Comparison of ENCODE assay signal across 8 mouse cellular contexts in genomic region chr7:29289856-29290255, GRCm38 (mm10). TPM values are rescaled to one million over a fixed set of nuclear protein-coding genes. Genes with fewer than 3 reads are reported as not detected.
A peak's percentile ranks its signal among the peaks of the same experiment; 100 is the strongest.
DNase-seq lines count a peak whose midpoint lies in the region; ATAC-seq and TF ChIP-seq lines count a peak whose summit lies in the region.

No protein-coding gene starts in this region.

- no peak for TF ChIP-seq POLR2A in liver, adult 2 months (IDR thresholded peaks at IDR 0.05; ENCODE audit: extremely low read depth, insufficient read depth, low read length)
- no peak for TF ChIP-seq POLR2A in thymus, adult 2 months (IDR thresholded peaks at IDR 0.05; ENCODE audit: control insufficient read depth, extremely low read depth, insufficient read depth, low read length, poor library complexity)

- WGBS in liver, adult 2 months = 89% methylated on average over 6 of the region's 6 CpGs
- WGBS in heart, embryonic 13.5 days = 70% methylated on average over 6 of the region's 6 CpGs
- WGBS in limb, embryonic 15.5 days = 70% methylated on average over 6 of the region's 6 CpGs
- WGBS in neural tube, embryonic 15.5 days = 58% methylated on average over 6 of the region's 6 CpGs
- WGBS in thymus, adult 2 months = 97% methylated on average over 6 of the region's 6 CpGs

- H3K27me3 ChIP-seq in liver, adult 2 months (ENCODE audit: control insufficient read depth, insufficient read depth, low read length) = no peaks in the 10 kb centered on the region
- H3K27me3 ChIP-seq in heart, embryonic 13.5 days (replicated peaks) = peaks cover 67% of the 10 kb centered on the region
- no peaks in the 10 kb centered on the region for H3K27me3 ChIP-seq in limb, embryonic 15.5 days
- peaks cover 18% of the 10 kb centered on the region for H3K27me3 ChIP-seq in neural tube, embryonic 15.5 days (replicated peaks)
- no peaks in the 10 kb centered on the region for H3K27me3 ChIP-seq in thymus, adult 2 months (ENCODE audit: control insufficient read depth, insufficient read depth, low read length)

- H3K4me2 ChIP-seq in heart, embryonic 13.5 days = peak overlapping the region; percentile 90
- peak overlapping the region; percentile 94 for H3K4me2 ChIP-seq in limb, embryonic 15.5 days
- H3K4me2 ChIP-seq in neural tube, embryonic 15.5 days = peak overlapping the region; percentile 96

- H3K9me3 ChIP-seq in heart, embryonic 13.5 days = no peaks in the 10 kb centered on the region
- H3K9me3 ChIP-seq in limb, embryonic 15.5 days = no peaks in the 10 kb centered on the region
- H3K9me3 ChIP-seq in neural tube, embryonic 15.5 days (replicated peaks) = no peaks in the 10 kb centered on the region

- no peak for DNase-seq in liver, adult 2 months (ENCODE audit: extremely low read depth, low read depth, low spot score)
- no peak for DNase-seq in liver
- no peak for DNase-seq in thymus, adult 2 months
- no peak for DNase-seq in cerebellum, postnatal 10 days

- no peaks in the 10 kb centered on the region for H3K79me2 ChIP-seq in liver, adult 2 months (ENCODE audit: control insufficient read depth, insufficient read depth, low read length)

- H3K36me3 ChIP-seq in liver, adult 2 months (ENCODE audit: control insufficient read depth, insufficient read depth, low read length) = no peaks in the 10 kb centered on the region
- H3K36me3 ChIP-seq in heart, embryonic 13.5 days = no peaks in the 10 kb centered on the region
- no peaks in the 10 kb centered on the region for H3K36me3 ChIP-seq in limb, embryonic 15.5 days
- H3K36me3 ChIP-seq in neural tube, embryonic 15.5 days = no peaks in the 10 kb centered on the region
- no peaks in the 10 kb centered on the region for H3K36me3 ChIP-seq in thymus, adult 2 months (ENCODE audit: control insufficient read depth, insufficient read depth, low read length)

- H3K27ac ChIP-seq in liver, adult 2 months (replicated peaks; ENCODE audit: insufficient read depth, low read depth, low read length) = 0 out of 2 replicates have a peak overlapping the region, but pooled peaks have one; percentile 25
- H3K27ac ChIP-seq in heart, embryonic 13.5 days (replicated peaks) = peak overlapping the region; percentile 52; the same call in 1 of the 2 replicates
- 0 out of 2 replicates have a peak overlapping the region, but pooled peaks have one; percentile 69 for H3K27ac ChIP-seq in limb, embryonic 15.5 days
- H3K27ac ChIP-seq in neural tube, embryonic 15.5 days (replicated peaks) = no peak overlapping the region
- no peak overlapping the region for H3K27ac ChIP-seq in thymus, adult 2 months (ENCODE audit: control insufficient read depth, insufficient read depth, low read length)

- no peak for ATAC-seq in heart, embryonic 13.5 days (ENCODE audit: extremely low read depth, insufficient number of reproducible peaks, low FRiP score, low TSS enrichment)
- ATAC-seq in limb, embryonic 15.5 days (ENCODE audit: insufficient number of reproducible peaks, low FRiP score, low TSS enrichment, low read depth) = 0 out of 2 replicates have a peak, but pooled peaks have one; percentile 2
- no peak for ATAC-seq in neural tube, embryonic 15.5 days (ENCODE audit: low FRiP score)
- ATAC-seq in activated CD4-positive, CD25-positive, alpha-beta regulatory T cell, adult 4 months = no peak

- no peak for TF ChIP-seq CTCF in liver, adult 2 months (IDR thresholded peaks at IDR 0.05; ENCODE audit: low read depth, low read length)
- TF ChIP-seq CTCF in thymus, adult 2 months (IDR thresholded peaks at IDR 0.05; ENCODE audit: borderline replicate concordance, control insufficient read depth, extremely low read depth, insufficient read depth, low read length, poor library complexity) = no peak

- peak overlapping the region; percentile 55 for H3K9ac ChIP-seq in liver, adult 2 months (ENCODE audit: low read depth, low read length)
- peak overlapping the region; percentile 79 for H3K9ac ChIP-seq in heart, embryonic 13.5 days
- 0 out of 2 replicates have a peak overlapping the region, but pooled peaks have one; percentile 47 for H3K9ac ChIP-seq in limb, embryonic 15.5 days
- no peak overlapping the region for H3K9ac ChIP-seq in neural tube, embryonic 15.5 days (replicated peaks)

- peak overlapping the region; percentile 91 for H3K4me3 ChIP-seq in liver, adult 2 months (ENCODE audit: insufficient read depth, low read depth, low read length)
- peak overlapping the region; percentile 65 for H3K4me3 ChIP-seq in heart, embryonic 13.5 days
- H3K4me3 ChIP-seq in limb, embryonic 15.5 days = peak overlapping the region; percentile 62
- peak overlapping the region; percentile 51; the same call in 1 of the 2 replicates for H3K4me3 ChIP-seq in neural tube, embryonic 15.5 days (replicated peaks)
- no peak overlapping the region for H3K4me3 ChIP-seq in thymus, adult 2 months (ENCODE audit: control insufficient read depth, insufficient read depth, low read length)

- peaks cover 6% of the 10 kb centered on the region for H3K4me1 ChIP-seq in liver, adult 2 months (ENCODE audit: control insufficient read depth, insufficient read depth, low read length)
- H3K4me1 ChIP-seq in heart, embryonic 13.5 days = peaks cover 50% of the 10 kb centered on the region
- peaks cover 48% of the 10 kb centered on the region for H3K4me1 ChIP-seq in limb, embryonic 15.5 days
- H3K4me1 ChIP-seq in neural tube, embryonic 15.5 days = peaks cover 46% of the 10 kb centered on the region
- H3K4me1 ChIP-seq in thymus, adult 2 months (replicated peaks; ENCODE audit: control insufficient read depth, insufficient read depth, low read length) = peaks cover 13% of the 10 kb centered on the region

RNA-seq across cellular contexts. Expression of gene Ppp1r14a, which starts 0.7 kb away (rescaled TPM):
- total RNA-seq in liver, adult 2 months (2014; rRNA removed) = 1.0 and 1.7 TPM in 2 replicates
- polyA plus RNA-seq in liver, adult 2 months (2012; rRNA removed) = 5.0 and 11.3 TPM in 2 replicates
- polyA plus RNA-seq in heart, embryonic 13.5 days (2015; fragmentation: Nextera tagmentation; extraction: Ambion mirVana) = 13.3 and 14.9 TPM in 2 replicates
- polyA plus RNA-seq in limb, embryonic 15.5 days (2015; fragmentation: Nextera tagmentation; extraction: Ambion mirVana) = 15.5 and 16.9 TPM in 2 replicates
- polyA plus RNA-seq in neural tube, embryonic 15.5 days (2015; fragmentation: Nextera tagmentation; extraction: Ambion mirVana) = 2.8 and 13.3 TPM in 2 replicates
- polyA plus RNA-seq in thymus, adult 2 months (2012; rRNA removed) = 5.4 and 5.8 TPM in 2 replicates
- polyA plus RNA-seq in activated CD4-positive, CD25-positive, alpha-beta regulatory T cell, adult 4 months (2017; shearing (Covaris generic)) = not detected

RNA-seq across cellular contexts. Expression of gene Spint2, which starts 8.1 kb away (rescaled TPM):
- 24.8 and 28.9 TPM in 2 replicates for total RNA-seq in liver, adult 2 months (2014; rRNA removed)
- 120 and 133 TPM in 2 replicates for polyA plus RNA-seq in liver, adult 2 months (2012; rRNA removed)
- 111 and 116 TPM in 2 replicates for polyA plus RNA-seq in heart, embryonic 13.5 days (2015; fragmentation: Nextera tagmentation; extraction: Ambion mirVana)
- 187 and 194 TPM in 2 replicates for polyA plus RNA-seq in limb, embryonic 15.5 days (2015; fragmentation: Nextera tagmentation; extraction: Ambion mirVana)
- polyA plus RNA-seq in neural tube, embryonic 15.5 days (2015; fragmentation: Nextera tagmentation; extraction: Ambion mirVana) = 62.7 and 140 TPM in 2 replicates
- 426 and 460 TPM in 2 replicates for polyA plus RNA-seq in thymus, adult 2 months (2012; rRNA removed)
- 10 to 100 TPM; 66.6 to 70.2 TPM for polyA plus RNA-seq in activated CD4-positive, CD25-positive, alpha-beta regulatory T cell, adult 4 months (2017; shearing (Covaris generic))

RNA-seq across cellular contexts. Expression of gene Dpf1, which starts 13.9 kb away (rescaled TPM):
- 0.13 TPM in 1 of 2 replicates, not detected in the other for total RNA-seq in liver, adult 2 months (2014; rRNA removed)
- polyA plus RNA-seq in liver, adult 2 months (2012; rRNA removed) = 0.05 and 0.28 TPM in 2 replicates
- polyA plus RNA-seq in heart, embryonic 13.5 days (2015; fragmentation: Nextera tagmentation; extraction: Ambion mirVana) = 2.0 and 3.7 TPM in 2 replicates
- polyA plus RNA-seq in limb, embryonic 15.5 days (2015; fragmentation: Nextera tagmentation; extraction: Ambion mirVana) = 13.1 and 15.9 TPM in 2 replicates
- polyA plus RNA-seq in neural tube, embryonic 15.5 days (2015; fragmentation: Nextera tagmentation; extraction: Ambion mirVana) = 148 and 198 TPM in 2 replicates
- polyA plus RNA-seq in thymus, adult 2 months (2012; rRNA removed) = 1.6 and 1.8 TPM in 2 replicates
- not detected for polyA plus RNA-seq in activated CD4-positive, CD25-positive, alpha-beta regulatory T cell, adult 4 months (2017; shearing (Covaris generic))

RNA-seq across cellular contexts. Expression of gene 2200002D01Rik, which starts 41.6 kb away (rescaled TPM):
- total RNA-seq in liver, adult 2 months (2014; rRNA removed) = 2.3 and 6.9 TPM in 2 replicates
- 5.2 and 7.4 TPM in 2 replicates for polyA plus RNA-seq in liver, adult 2 months (2012; rRNA removed)
- 5.7 and 7.3 TPM in 2 replicates for polyA plus RNA-seq in heart, embryonic 13.5 days (2015; fragmentation: Nextera tagmentation; extraction: Ambion mirVana)
- polyA plus RNA-seq in limb, embryonic 15.5 days (2015; fragmentation: Nextera tagmentation; extraction: Ambion mirVana) = 13.0 and 14.2 TPM in 2 replicates
- 1.4 and 12.8 TPM in 2 replicates for polyA plus RNA-seq in neural tube, embryonic 15.5 days (2015; fragmentation: Nextera tagmentation; extraction: Ambion mirVana)
- 3.6 and 3.7 TPM in 2 replicates for polyA plus RNA-seq in thymus, adult 2 months (2012; rRNA removed)
- polyA plus RNA-seq in activated CD4-positive, CD25-positive, alpha-beta regulatory T cell, adult 4 months (2017; shearing (Covaris generic)) = 1 to 10 TPM; 2.7 to 3.6 TPM

RNA-seq across cellular contexts. Expression of gene Yif1b, which starts 51.7 kb away (rescaled TPM):
- total RNA-seq in liver, adult 2 months (2014; rRNA removed) = 40.7 and 59.9 TPM in 2 replicates
- polyA plus RNA-seq in liver, adult 2 months (2012; rRNA removed) = 132 and 143 TPM in 2 replicates
- 107 and 117 TPM in 2 replicates for polyA plus RNA-seq in heart, embryonic 13.5 days (2015; fragmentation: Nextera tagmentation; extraction: Ambion mirVana)
- 137 and 141 TPM in 2 replicates for polyA plus RNA-seq in limb, embryonic 15.5 days (2015; fragmentation: Nextera tagmentation; extraction: Ambion mirVana)
- 112 and 113 TPM in 2 replicates for polyA plus RNA-seq in neural tube, embryonic 15.5 days (2015; fragmentation: Nextera tagmentation; extraction: Ambion mirVana)
- 143 and 146 TPM in 2 replicates for polyA plus RNA-seq in thymus, adult 2 months (2012; rRNA removed)
- polyA plus RNA-seq in activated CD4-positive, CD25-positive, alpha-beta regulatory T cell, adult 4 months (2017; shearing (Covaris generic)) = 10 to 100 TPM; 57.6 to 73.2 TPM

Comparison
In these comparisons a context has a peak if more than half of its experiments do, and no peak if none do; other contexts are left out.
1. H3K27ac ChIP-seq: peak in liver, adult 2 months (single experiment), heart, embryonic 13.5 days (single experiment) and limb, embryonic 15.5 days (single experiment); none in neural tube, embryonic 15.5 days (single experiment) and thymus, adult 2 months (single experiment).
2. Peak in every context shown above with its lines, with median percentiles within 50 percentile points of each other: H3K4me2 ChIP-seq.